Mouse (Mus musculus) cortical plate, adult 2 months (tissue): ENCODE measurements around the gene Tead1.

Experiments
- CTCF ChIP-seq: fragments of 200-500 bp; IDR thresholded peaks from 2 replicates; pipeline ENCODE4 v1.5.1; 2011; ENCODE audit warnings: mild to moderate bottlenecking, control low read depth, low read length; ENCODE audit not compliant: insufficient read depth; ENCODE audit errors: extremely low read depth
- POLR2A ChIP-seq: fragments of 200-500 bp; IDR thresholded peaks from 2 replicates; pipeline ENCODE4 v1.6.1; 2011; ENCODE audit warnings: mild to moderate bottlenecking, low read length, control low read depth; ENCODE audit not compliant: insufficient read depth; ENCODE audit errors: extremely low read depth

GRCm38 (mm10) chr7:112836076-112836475, 157.0 kb downstream of the Tead1 start:
- no peak for TF ChIP-seq POLR2A
- no peak for TF ChIP-seq CTCF
